Mouse (Mus musculus) liver, embryonic 14.5 days (tissue): ENCODE results near the gene Pls3.

Experiments used
- CTCF ChIP-seq: IDR thresholded peaks from 2 replicates; pipeline ENCODE4 v1.5.1; 2016; ENCODE audit warnings: antibody characterized with exemption, low read depth, control low read depth
- EP300 ChIP-seq: IDR thresholded peaks from 2 replicates; pipeline ENCODE4 v1.6.1; 2016; ENCODE audit warnings: antibody characterized with exemption, low read depth

GRCm38 (mm10) chrX:75844290-75844689, 30.7 kb downstream of the Pls3 start:
- TF ChIP-seq CTCF (no peak), EP300 (no peak)
